Mouse (Mus musculus) testis, adult 2 months (tissue): ENCODE data around the gene Map3k14.

Experiments
- CTCF ChIP-seq: fragments of 200-500 bp; IDR thresholded peaks from 2 replicates; pipeline ENCODE4 v1.5.1; 2012; ENCODE audit warnings: low read depth, mild to moderate bottlenecking, inconsistent platforms, low read length, moderate library complexity; ENCODE audit not compliant: control insufficient read depth, insufficient read depth, insufficient replicate concordance
- POLR2A ChIP-seq: fragments of 200-500 bp; IDR thresholded peaks from 2 replicates; pipeline ENCODE4 v1.6.1; 2012; ENCODE audit warnings: low read depth, mild to moderate bottlenecking, inconsistent platforms, low read length, moderate library complexity; ENCODE audit not compliant: control insufficient read depth

- TF ChIP-seq POLR2A = no peak
- TF ChIP-seq CTCF = no peak
These were observed 37.7 kb downstream of the Map3k14 start for GRCm38 (mm10) chr11:103229608-103230007.
